Mouse (Mus musculus): ENCODE measurements around the gene Gm20388.

DNA sequence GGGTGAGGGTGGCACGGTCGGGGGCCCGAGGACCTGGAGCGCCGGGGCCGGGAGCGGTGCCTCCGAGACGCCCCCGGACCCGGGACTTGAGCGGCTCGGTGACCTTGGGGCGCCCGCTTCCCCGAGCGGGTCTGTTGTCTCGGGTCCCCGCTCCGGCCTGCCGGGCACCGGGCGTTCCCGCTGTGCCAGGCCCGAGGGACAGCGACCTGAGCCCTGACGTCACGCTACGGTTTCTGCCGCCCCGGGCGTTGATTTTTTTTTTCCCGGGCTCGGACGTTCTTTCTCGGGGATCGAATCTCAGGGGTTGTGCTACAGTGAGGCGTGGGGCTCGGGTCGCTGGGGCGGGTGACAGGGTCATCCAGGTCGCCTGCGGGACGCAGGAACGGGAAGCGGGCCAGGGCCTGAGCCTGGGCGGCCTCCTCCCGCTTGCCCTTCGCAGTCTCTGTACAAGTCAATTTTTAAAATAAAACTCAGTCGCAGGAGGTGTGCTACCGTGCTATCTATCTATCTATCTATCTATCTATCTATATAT is 757.8 kb downstream of the Gm20388 start, which contains the start of gene Emc8:
- TF ChIP-seq CTCF (IDR thresholded peaks at IDR 0.05; ENCODE audit: low read depth) (no peak), EP300 (optimal IDR thresholded peaks at IDR 0.05) (no peak)
